Mouse (Mus musculus) cerebellum, adult 18-20 months (tissue): ENCODE measurements around the gene Zfp84.
"Not testable (repeated sequence)": the region's sequence is repeated elsewhere in the genome, so short reads cannot be mapped to it uniquely, and the experiment has no call there.

Experiments
- DNase-seq, 2 experiments: peaks; one replicate each; pipeline ENCODE4 v3.0.0; 2021

Gene Zfp84

GRCm38 (mm10) chr7:29768090-29768900, at the start of gene Zfp84:
Zfp84 (plus strand) TSS chr7:29768552.
- peak; percentile 84 to 93 for DNase-seq

DNA sequence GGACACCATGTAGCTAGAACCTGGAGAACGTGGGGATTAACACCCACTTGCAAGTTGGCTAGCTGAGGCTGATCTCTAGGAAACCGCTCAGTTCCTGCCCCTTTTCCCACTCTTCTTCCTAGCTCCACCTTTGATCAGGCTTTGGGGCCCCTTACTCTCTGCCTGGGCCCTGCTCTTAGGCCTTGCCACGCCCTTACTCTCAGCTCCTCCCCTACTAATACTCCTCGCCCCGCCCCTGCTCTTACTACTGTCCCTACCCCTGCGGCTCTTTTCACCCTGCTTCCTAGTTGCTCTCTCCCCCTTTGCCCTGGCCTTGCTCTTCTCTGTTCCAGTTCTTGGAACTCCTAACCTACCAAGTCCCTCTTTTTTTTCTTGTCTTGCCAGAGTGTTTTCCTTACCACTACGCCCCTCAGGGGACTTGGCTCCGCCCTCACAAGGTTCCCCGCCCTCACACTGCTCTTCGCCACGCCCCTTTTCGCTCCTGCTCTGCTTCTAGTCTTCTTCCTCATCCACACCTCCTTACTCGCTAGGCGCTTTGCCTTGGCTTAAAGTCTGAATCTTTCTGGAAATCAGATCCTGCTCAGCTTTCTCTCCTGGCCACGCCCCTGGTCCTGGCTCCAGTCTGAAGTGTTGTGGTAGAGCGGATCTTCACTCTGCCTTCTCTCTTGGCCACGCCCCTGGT, 42.8 kb upstream of the Zfp84 start:
- DNase-seq, result not testable (repeated sequence)

DNA sequence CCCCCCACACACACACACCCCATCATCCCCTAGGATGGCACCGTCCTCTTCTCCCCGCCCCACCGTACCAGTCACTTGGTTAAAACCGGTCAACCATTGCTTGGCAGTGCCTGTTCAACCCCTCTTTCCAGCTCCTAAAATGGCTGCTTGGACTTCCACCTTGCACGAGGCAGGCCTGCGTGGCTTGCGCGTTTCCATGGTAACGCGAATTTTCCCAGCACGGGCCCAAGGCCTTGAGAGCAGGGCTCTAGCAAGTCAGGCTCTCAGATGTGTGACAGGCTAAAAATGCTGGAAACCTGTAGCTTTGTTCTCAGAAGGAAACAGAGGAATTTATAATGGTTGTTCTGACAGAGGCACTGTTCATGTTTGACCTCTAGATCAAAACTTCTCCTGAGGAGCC, 41.5 kb upstream of the Zfp84 start, which contains the start of gene Catsperg2:
Catsperg2 (minus strand) TSS at position 173 of the 400 bp plus-strand sequence.
- DNase-seq, result not testable (repeated sequence)

DNA sequence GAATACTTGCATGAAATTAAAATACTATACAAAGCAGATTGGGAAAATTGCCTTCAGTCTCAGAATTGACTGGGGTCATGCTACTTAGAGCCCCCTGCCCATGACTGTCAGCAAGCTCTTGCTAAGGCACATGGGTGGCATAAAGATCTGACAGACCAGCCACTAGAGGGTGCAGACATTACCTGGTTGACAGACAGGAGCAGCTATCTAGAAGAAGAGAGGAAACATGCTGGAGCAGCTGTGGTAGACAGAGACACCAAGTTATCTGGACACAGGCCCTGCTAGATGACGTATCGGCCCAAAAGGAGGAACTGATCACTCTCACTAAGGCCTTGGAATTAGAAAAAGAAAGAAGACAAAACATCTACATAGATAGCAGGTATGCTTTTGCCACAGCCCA, 40.3 kb upstream of the Zfp84 start:
- DNase-seq, result no peak

DNA sequence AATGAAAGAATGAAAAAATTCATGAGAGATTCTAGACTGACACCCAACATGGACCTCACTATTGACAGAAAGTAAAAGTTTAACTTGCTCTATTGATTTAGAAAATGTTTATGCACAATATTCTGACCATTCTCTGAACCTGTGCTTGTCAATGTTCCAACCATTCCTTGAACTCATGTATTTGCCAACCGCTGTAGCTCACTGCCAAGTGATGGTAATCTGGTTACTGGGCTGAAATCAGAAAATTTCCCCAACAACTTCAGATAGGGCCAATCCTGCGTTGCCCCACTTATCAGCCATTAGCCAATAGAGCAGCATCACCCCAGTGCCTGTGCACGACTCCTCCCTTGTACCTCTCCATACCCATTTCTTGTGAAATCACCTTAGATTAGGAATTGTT, 26.1 kb upstream of the Zfp84 start:
- DNase-seq, result no peak

DNA sequence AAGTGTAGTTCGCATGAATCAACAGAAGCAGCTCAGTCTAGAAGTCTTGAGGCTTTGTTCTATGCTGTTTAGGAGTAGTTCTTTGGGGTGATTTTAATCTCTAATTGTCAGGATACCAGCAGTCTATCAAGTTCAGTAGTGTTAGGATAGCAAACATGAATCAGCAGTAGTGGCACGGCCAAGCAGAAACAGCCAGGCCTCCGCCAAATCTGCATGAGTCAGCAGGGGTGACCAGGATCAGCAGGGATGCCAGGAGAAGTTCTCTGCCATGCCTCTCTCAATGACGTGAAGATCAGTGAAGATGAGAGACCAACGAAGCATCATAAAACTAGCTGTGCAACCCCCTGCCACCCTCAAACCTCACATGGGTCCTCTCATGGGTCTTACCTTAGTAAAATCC, 7.9 kb upstream of the Zfp84 start:
- DNase-seq, result no peak

GRCm38 (mm10) chr7:29764702-29765101, 3.6 kb upstream of the Zfp84 start:
- DNase-seq, result no peak

- peak; percentile 87 to 91 for DNase-seq
These were observed 1.2 kb upstream of the Zfp84 start for GRCm38 (mm10) chr7:29767058-29767686.

GRCm38 (mm10) chr7:29768980-29769379, 628 bp downstream of the Zfp84 start:
- DNase-seq, result no peak

DNA sequence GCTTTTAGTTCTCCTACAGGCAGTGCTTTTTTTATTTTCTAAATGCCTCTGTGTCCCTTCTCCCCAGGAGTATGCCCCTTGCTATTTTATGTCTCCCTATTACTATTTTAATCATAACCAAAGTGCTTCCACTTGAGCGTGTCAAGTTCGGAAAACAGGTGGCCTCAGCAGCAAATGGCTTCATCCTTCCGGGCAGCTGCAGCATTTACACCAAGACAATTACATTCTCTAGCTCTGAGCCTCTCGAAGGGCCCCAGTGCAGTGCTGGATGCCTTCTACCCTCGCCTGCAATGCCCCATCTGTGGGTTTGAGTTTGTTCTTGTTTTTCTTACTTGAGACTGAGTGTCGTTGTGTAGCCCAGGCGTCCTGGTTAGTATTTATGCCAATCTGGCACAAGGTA, 5.2 kb downstream of the Zfp84 start:
- DNase-seq, result no peak

- DNase-seq, result no peak
These were observed 6.0 kb downstream of the Zfp84 start for GRCm38 (mm10) chr7:29774371-29774770.

GRCm38 (mm10) chr7:29776568-29776967, 8.2 kb downstream of the Zfp84 start:
- DNase-seq, result no peak

- DNase-seq, result no peak
These were observed 9.0 kb downstream of the Zfp84 start for GRCm38 (mm10) chr7:29777372-29777771.

GRCm38 (mm10) chr7:29783871-29784551, 15.7 kb downstream of the Zfp84 start, which contains the start of gene Zfp30:
Zfp30 (plus strand) TSS chr7:29783998.
- peak; percentile 88 to 90 for DNase-seq

- DNase-seq, result no peak
These were observed 16.7 kb downstream of the Zfp84 start for GRCm38 (mm10) chr7:29785023-29785422.

- no peak for DNase-seq
These were observed 17.5 kb downstream of the Zfp84 start for GRCm38 (mm10) chr7:29785888-29786287.

GRCm38 (mm10) chr7:29792906-29793305, 24.6 kb downstream of the Zfp84 start:
- DNase-seq, result no peak

DNA sequence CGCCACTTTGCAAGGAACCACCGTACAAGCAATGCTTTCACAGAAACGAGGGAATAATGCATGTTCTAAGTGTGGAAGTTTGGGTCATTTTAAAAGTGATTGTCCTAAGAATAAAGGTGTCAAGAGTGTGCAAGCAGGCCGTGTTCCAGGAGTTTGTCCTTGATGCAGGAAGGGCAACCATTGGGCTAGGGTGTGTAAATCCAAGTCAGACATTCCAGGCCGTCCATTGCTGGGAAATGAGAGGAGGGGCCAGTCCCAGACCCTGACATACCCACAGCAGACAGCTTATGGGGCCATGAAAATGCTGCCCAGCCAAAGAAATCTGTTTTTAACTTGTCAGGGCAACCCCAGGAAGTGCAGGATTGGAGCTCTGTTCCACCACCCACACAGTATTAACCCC, 38.7 kb downstream of the Zfp84 start:
- no peak for DNase-seq

DNA sequence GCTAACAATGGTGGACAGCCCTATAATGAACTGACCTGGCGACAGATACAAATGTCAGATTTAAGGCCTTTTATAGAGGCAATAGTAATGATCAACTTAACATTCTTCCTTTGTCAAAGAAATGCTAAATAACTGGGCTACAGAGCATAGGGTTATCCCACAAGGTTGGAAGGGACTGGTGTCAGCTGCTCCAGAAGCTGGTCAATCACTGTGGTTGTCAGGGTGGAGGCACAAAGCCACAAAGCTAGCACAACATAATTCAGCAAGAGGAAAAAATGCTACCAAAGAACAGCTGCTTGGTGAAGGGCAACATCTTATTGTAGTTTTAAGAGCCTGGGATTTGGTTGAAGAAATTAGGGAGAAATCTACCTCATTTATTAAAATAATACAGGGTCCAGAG, 43.9 kb downstream of the Zfp84 start:
- no peak for DNase-seq

DNA sequence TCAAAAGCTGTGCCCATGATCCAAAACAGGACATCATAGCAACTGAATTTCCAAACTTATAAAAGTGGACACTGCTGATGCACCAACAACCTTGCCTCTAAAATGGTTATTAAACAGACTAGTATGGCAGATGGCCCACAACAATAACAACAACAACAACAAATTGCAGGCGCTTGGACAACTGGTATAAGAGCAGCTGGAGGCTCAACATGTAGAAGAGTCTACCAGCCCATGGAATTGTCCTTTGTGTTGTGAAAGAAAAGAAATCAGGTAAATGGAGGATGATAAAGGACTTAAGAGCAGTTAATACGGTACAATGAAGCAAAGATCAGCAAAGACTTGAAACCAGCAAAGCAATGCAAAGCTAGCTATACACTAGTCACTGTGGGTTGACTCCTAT, 46.0 kb downstream of the Zfp84 start:
- DNase-seq, result no peak

DNA sequence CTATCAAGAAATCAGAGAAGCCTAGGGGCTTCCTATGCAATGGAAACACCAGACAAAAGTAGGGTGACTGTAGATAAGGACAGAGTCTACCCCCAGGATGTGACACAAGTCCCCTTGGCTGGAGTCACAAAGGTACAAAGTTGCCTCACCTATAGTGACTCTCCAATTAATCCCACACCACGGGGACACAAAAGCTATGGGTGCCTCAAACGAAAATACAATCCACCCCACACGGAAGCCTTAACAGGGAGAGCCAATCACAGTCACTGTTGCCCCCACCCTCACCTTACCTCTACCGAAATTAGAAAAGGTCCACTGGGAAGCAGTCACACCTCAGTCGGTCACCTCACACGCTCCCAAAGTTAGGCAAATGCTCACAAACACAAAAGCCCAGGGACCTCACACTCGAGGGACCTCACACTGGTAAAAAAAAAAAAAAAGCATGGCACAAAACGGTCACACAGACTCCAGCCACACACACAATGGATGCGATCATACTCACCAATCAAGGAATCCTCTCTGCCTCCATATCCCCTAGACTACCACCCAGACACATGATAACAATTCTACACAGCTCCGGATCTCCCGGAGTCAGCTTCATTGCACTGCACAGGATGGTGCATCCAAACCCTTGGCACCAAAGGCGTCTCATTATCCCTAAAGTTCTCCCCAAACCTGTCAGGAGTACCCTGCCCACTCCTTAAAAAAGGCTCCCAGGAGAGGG, 46.9 kb downstream of the Zfp84 start:
- no peak for DNase-seq

GRCm38 (mm10) chr7:29815910-29816429, 47.6 kb downstream of the Zfp84 start, which contains the start of gene Zfp790:
Zfp790 (plus strand) TSS chr7:29816114.
- DNase-seq, result peak; percentile 84 to 95
